Mouse (Mus musculus): ENCODE measurements around the gene Tmem41a.
"Not testable (repeated sequence)": the region's sequence is repeated elsewhere in the genome, so short reads cannot be mapped to it uniquely, and the experiment has no call there.

Gene Tmem41a

DNA sequence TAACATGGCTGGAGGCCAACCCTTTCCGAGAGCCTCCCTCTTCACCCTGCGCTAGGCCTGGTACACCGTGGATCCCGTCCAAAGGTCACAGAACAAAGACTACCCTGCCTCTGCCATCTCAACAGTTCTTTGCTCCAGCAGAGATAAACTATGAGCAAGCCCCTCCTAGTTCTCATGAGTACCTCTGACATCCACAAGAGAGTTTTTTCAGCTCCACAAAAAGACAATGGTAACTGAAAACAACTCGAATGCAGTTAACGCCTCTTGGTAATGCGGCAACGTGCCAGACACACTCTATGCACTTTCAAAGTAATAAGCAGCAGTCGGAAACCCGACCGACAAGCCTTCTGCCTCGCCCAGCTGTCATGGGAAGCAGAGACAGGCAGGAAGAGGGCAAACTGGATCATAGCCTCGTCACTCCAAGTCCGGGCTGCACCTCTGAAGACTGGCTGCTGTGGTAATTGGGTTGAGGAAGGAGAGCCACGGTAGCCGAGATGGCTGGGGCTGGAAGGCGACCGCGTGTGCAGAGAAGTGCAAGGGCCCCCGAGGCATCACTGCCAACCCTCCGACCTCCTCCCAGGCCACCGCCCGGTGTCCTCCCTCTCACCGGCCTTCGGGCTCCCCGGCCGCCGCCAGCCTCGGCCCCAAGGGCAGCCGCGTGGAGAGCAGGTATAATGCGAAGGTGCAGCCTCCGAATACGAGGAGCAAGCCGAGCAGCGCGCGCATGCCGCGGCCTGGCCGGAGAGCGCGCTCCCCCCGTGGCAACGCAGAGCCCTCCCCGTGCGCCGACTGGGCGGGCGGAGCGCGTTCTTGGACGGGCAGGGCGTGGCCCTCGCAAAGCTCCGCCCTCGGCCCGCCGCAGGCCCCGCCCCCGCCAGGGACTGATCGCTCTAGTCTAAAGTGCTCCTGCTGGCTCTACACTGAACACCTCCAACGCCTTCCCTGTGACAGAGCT is at the start of gene Tmem41a:
Gene Tmem41a (minus strand): TSS at position 792 of the 955 bp plus-strand sequence.
- peak; percentile 86 for DNase-seq (ENCODE audit: low spot score in 2 of 2)

DNA sequence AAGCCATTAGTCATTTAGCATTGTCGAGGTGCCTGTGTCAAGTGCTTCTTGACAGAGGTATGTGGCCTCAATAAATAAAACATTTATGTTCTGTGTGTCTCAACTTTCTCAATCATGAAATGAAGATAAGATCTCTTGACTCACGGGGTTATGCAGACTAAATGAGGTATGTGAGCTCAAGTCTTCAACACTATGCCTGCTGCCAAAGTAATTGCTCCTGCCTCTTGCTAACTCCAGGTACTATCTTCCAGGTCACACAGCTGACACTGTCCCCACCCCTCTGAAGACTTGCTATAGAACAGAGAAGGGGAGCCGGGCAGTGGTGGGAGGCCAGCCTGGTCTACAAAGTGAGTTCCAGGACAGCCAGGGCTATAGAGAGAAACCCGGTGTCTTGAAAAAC is 49.0 kb upstream of the Tmem41a start:
- no peak for DNase-seq (ENCODE audit: low spot score in 2 of 2)

DNA sequence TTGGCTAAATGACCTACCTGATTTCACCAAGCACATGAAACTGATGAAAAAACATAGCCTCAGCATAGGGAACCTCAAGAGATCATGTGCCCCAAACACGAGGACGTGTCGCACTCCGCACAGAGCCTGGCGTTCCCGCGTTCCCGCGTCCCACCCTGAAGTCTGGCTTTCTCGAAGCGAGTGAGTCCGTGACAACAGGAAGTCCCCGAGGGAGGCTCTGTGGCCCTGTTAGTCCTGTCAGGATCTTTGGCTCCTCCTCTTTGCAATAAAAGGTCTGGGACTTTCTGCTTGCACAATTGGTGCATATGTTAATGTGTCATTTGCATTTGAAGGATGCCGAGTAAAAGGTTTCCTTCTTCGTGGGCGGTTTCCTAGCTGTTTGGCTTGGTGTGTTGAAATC is 48.0 kb upstream of the Tmem41a start, which contains the start of gene Liph:
Gene Liph (minus strand): TSS at position 360 of the 400 bp plus-strand sequence.
- DNase-seq (ENCODE audit: low spot score in 2 of 2), result peak; percentile 7 to 22

DNA sequence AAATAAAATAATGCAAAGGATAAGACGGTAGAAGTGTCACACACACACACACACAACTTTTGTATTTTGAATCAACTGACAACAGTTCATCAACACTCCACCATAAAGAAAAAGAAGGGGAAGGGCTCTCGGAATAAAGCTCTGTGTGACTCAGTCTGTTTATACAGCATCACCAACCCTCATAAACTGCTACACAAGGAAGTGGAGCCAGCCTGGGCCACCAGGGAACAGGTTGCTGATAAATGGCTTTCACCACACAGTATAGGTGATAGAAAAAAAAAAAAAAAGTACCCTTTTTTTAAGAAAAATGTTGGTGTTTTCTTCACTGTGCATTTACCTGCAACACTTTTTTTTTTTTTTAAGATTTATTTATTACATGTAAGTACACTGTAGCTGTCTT is 44.4 kb upstream of the Tmem41a start:
- DNase-seq (ENCODE audit: low spot score in 2 of 2), result no peak

DNA sequence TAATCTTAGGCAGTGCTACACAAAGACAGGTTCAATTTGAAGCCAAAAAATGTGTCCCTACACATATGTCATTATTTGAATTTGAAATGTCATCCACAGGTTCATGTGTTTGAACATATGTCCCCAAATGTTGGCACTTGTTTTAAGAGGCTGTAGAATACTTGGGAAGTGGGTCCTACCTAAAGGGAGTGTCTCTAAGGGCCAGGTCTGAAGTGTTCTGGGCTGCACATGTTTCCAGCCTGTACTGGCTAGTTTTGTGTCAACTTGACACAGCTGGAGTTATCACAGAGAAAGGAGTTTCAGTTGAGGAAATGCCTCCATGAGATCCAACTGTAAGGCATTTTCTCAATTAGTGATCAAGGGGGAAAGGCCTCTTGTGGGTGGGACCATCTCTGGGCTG is 43.5 kb upstream of the Tmem41a start:
- not testable (repeated sequence) for DNase-seq (ENCODE audit: low spot score in 2 of 2)

DNA sequence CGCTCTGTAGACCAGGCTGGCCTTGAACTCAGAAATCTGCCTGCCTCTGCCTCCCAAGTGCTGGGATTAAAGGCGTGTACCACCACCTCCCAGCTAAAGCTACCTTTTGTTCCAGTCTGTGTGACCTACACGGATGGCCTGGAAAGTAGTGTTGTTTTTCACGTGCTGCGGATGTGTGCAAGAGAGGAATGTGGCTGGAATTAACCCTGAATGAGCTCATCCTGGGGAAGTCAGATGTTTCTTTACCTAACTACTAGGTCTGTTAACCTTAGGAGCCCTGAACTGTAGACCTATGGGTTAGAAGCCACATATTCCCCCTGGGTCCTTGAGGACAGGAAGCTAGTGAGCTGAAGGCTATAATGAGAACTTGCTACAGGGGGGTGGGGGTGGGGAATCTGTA is 40.6 kb upstream of the Tmem41a start:
- no peak for DNase-seq (ENCODE audit: low spot score in 2 of 2)

DNA sequence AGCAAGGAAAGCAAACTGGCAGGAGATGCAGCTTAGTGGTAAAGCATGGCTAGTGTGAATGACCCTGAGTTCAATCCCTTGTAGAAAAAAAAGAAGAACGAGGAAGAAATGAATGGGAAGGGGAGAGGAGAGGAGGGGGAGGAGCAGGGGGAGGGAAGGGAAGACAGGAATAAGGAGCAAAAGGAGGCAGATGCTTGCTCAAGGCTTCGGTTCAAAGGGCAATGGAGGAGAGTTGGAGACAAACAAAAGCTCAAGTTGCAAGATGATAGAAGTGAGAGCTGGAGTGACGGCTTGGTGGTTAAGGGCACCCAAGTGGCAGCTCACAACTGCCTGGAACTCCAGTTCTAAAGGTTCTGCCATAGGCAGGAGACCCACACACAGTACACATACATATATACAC is 38.8 kb upstream of the Tmem41a start:
- no peak for DNase-seq (ENCODE audit: low spot score in 2 of 2)

DNA sequence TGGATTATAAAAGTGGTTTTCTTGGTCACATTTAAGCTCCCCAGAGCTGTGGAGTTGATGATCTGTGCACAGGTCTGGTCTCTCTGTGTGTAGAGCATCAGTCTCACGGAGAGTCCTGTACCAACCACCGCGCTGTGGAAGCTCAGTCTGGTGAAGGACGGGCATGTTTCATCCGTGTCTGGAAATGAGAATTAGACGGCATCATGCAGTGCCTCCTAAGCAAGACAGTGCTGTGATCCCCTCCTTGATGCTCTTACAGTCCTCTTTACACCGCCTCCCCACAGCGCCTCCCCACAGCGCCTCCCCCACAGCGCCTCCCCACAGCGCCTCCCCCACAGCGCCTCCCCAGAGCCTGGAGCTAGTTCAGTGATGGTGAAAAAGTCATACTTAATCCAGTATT is 36.7 kb upstream of the Tmem41a start:
- DNase-seq (ENCODE audit: low spot score in 2 of 2), result no peak

DNA sequence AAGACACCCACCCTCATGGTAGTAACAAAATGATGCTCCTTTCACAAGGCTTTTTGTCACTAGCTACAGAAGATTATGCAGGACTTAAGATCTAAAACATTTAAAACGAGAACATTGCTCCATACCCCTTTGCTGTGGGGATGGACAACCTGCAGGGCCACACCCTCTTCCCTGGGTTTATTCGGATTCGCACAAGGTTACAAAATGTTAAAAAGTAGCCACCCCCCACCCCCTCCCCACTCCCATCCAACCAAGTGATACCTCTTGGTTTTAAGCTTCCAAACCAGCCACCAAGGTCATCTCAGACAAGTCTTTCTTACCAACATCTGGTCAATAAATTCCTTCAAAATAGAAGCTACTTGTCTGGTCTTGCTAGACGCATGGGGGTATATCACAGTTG is 36.2 kb upstream of the Tmem41a start:
- no peak for DNase-seq (ENCODE audit: low spot score in 2 of 2)

DNA sequence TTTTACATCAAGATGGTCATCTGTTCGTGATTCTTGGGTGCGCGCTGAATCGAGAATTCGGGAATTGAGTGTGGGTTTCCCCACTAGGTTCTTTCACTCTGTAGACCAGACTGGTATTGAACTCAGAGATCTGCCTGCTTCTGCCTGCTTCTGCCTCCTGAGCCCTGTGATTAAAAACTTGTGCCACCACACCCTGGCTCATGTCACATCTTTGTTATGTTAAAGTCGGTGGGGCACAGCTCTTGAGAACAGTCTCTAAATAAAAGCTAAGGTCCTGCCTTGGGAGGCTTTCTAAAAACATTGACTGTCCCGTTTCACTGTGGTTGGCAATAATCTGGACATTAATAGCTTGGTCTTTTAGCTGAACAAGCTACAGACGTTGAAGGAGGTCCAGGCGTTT is 35.8 kb upstream of the Tmem41a start:
- no peak for DNase-seq (ENCODE audit: low spot score in 2 of 2)

DNA sequence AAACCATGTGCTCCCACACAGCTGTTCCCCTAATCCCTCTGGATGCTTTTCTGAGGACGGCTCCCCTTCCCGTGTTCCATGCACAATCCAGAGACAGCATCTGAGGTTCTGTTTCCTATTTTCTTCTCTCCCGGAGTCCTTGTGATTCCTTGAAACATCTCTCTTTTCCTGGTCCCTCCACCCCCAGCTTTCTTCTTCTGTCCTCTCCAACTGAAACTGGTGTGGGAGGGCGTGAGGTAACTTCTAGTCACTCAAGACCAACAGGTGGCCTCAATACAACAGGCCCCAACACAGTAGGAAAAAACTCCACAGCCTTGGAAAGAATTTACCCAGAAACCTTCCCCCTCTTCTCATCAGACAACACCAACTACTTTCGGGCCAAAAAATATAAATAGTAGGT is 30.0 kb upstream of the Tmem41a start:
- DNase-seq (ENCODE audit: low spot score in 2 of 2), result no peak

DNA sequence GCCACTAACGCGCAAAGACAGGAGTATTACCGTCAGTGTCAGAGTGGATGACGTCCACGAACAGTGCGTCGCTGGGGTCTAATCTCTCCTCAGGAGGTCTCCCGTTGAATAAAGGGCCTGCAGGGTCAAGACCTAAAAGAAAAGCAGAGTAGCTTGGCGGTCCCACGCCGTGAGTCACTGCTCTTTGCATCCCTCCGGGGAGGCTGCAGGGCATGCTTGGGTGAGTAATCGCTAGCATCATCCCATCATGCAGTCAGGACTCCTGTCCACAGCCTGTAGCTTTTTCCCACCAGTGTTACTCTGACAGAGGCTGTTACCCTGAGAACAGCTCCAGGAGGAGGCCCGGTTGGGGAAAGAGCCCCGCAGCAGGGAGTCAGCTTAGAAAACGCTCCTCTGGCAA is 28.9 kb upstream of the Tmem41a start:
- no peak for DNase-seq (ENCODE audit: low spot score in 2 of 2)

DNA sequence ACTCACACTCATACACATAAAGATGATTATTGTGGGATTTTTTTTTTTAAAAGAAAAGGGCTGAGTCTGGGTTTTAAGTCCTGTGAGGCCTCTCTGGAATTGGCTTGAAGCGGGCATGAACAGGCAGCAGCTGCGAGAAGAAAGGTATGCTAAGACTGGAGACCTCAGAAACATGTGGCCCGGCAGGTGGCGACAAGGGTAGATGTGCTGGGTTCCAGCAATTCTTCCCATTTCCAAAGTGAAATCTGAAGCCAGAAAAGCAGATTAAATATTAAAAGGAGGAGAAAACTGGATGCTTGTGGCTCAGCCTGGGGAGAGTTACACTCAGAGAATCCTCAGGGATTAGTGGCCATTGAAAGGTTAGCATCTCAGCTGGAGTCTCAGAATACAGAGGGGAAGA is 24.1 kb upstream of the Tmem41a start:
- no peak for DNase-seq (ENCODE audit: low spot score in 2 of 2)

DNA sequence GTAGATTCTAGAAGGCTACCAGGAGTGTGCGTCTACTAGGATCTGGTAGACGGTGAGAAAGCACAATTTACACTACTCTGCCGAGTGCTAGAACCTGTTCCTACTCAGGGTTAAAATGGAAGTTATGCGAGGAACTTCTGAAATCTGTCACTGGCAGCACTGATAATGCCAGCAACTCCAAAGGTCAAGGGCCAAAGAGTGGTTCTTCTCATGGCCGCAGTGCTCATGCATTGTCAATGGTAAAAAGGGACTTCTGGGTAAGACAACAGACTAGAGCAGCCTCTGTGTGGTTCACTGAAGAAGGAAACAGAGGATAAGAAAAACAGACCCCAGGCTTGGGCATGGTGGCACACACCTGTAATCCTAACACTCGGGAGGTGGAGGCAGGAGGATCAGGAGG is 23.2 kb upstream of the Tmem41a start:
- no peak for DNase-seq (ENCODE audit: low spot score in 2 of 2)

DNA sequence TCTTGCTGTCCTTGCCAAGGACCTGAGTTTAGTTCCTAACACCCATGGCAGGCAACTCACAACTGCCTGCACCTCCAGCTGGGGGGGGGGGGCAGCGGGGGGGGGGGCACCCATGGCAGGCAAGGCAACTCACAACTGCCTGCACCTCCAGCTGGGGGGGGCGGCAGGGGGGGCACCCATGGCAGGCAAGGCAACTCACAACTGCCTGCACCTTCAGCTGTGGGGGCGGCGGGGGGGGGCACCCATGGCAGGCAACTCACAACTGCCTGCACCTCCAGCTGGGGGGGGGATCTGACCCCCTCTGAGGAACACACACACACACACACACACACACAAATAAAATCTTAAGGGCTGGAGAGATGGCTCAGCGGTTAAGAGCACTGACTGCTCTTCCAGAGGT is 22.5 kb upstream of the Tmem41a start:
- no peak for DNase-seq (ENCODE audit: low spot score in 2 of 2)

DNA sequence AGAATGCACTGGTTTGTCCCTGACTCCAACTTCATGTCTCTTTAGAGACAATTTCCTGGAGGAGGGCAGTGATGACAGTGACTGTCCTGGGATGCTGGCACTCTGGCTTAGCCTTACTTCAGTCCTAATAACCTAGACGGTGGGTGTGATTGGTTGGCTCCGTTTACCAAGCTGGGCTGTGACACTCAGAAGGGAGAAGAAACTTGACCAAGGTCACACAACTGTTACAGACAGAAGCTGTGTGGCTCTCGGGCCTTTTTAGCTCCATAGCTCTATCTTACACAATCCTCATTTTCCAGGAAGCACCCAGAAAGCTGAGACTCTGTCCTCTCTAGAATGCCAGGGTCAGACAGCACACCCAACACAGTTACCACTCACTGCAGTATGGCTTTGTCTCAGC is 18.2 kb upstream of the Tmem41a start:
- no peak for DNase-seq (ENCODE audit: low spot score in 2 of 2)

DNA sequence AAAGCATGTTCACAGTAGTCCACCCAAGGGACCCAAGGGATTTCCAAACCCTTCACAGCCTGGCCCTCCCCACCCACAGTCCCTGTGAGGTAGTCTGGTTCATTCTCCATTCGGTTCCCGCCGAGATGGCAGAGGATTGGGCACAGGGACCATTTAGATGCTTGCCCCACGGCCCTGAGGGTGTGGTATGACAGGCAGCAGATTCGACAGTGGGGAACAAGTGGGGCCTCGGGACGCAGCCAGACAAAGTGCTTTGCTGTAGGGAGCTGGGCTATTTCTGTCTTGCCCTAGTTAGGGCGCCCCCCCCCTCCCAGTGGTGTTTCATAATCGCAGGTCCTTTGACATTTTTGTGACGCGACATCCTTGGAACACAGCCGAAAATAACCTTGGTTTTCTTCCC is 8.2 kb upstream of the Tmem41a start:
- DNase-seq (ENCODE audit: low spot score in 2 of 2), result no peak

DNA sequence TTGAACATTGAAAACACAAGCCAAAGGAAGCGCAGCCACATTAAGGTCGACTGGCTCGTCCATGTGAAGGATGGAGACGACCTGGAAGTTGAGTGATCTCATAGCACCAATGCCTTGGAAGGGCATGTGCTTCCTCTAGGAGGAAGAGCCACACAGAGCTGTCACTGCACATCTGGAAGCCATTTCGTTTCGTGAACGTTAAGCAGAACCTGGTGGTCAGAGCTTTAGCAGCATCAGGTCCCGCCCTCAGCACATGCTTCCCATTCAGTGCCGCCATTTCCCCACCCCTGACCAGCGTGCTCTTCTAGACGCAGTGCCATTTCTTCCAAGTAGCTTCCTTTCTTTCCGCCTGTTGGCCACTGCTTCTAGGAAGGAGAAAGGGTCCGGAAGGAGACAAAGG is 18.9 kb downstream of the Tmem41a start:
- DNase-seq (ENCODE audit: low spot score in 2 of 2), result no peak

DNA sequence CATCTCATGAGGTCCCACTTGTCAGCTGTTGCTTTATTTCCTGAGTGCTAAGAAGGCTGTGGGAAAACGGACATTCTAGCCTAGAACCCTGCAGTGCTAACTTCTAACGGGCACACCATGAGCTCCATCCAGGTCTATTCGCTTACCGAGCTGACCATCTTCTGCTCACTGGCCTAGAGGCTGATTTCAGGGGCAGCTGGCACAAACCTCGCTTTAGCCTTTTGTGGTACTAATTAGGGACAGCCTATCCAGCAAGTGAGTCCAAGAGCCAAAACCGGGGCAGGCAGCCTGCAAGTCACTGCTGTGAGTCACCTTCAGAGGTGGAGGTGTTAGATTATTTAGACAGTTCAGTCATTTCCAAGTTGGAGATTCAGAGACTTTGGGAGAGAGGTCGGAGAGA is 30.7 kb downstream of the Tmem41a start:
- no peak for DNase-seq (ENCODE audit: low spot score in 2 of 2)

DNA sequence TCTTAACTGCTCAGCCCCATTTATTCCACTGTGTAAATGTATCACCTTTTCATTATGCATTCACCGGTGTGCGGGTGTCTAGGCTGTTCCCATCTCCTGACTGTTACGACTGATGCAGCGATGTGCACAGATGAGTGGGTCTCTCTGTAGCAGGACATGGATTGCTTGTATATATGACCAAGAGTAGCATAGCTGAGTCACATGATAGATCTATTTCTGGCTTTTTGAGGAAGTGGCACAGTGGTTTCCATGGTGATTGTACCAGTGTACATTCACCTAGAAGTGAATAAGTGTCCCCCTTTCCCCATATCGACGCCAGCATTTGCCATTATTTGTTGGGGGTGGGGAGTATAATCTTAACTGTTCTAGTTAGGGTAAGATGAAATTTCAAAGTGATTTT is 34.0 kb downstream of the Tmem41a start:
- peak; percentile 37 to 55 for DNase-seq (ENCODE audit: low spot score in 2 of 2)

DNA sequence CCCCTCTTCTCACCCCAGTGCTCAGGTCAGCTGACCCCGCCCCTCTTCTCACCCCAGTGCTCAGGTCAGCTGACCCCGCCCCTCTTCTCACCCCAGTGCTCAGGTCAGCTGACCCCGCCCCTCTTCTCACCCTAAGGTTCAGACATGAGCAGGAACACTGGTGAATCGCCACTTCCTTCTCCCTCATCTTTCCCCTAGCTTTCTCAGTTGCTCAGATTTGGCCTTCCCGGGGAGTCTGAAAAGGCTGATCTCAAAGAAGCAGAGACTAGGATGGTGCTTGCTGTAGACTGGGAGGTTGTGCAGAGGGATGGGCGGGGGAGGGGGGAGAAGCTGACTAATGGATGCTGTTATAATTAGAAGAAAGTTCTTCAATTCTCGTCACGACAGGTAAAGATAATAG is 38.4 kb downstream of the Tmem41a start:
- DNase-seq (ENCODE audit: low spot score in 2 of 2), result not testable (repeated sequence)

DNA sequence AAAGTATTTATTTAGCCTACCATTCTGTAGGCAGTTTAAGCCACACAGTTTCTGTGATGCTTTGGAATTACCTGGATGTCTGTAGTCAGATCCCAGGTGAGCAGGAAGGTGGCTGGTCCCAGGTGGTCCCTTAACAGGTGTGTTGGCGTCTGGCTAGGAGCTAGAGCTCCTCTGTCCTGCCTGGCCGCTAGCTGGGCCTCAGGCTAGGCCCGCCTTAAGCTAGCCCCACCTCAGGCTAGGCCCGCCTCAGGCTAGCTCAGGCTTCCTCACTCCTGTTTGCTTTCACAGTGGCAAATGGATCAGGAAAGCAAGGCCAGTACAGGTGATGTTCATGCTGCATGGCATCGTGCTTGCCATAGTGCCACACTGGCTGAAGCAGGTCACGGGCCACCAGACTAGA is 40.5 kb downstream of the Tmem41a start:
- no peak for DNase-seq (ENCODE audit: low spot score in 2 of 2)

DNA sequence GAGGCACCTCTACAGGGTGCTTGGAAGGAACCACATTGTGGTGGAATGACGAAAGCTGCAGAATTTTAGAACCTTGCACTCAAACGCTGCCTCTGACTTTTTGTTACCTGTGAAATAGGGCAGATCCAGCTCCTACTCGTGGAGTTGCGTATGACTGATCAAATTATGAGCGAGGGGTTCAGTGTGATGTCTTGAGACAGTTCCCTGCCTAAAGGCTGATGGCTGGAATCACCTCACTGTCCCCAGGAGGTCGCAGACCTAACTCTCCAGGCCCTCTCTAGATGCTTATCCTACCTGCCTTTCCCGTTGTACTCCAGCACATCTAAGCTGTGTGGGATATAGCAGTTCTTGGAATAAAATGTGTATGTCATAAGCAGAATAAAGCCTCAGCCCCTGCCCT is 41.4 kb downstream of the Tmem41a start:
- no peak for DNase-seq (ENCODE audit: low spot score in 2 of 2)

DNA sequence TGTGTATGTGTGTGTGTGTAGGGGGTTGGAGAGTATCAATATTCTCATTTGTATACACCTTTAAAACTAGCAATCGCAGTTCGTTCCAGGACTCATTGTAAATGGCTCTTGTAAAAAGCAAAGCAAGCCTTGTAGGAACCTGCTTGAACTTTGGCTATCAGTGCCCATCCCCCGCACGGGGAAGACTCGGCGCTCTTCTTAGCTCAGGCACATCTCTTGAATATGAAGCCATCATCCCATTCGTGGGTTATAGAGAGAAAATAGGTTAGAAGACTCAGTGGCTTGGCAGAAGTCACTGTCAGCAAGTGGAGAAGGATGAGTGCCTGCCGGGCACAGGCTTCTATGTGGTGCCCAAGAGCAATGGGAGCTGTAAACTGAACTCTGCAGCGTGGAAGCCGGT is 42.7 kb downstream of the Tmem41a start:
- no peak for DNase-seq (ENCODE audit: low spot score in 2 of 2)

Data from spleen, postnatal 36 days (tissue).